Mouse (Mus musculus): ENCODE data around the gene Hsd3b1. TPM values are rescaled to one million over a fixed set of nuclear protein-coding genes. Genes with fewer than 3 reads are reported as not detected.

The Hsd3b1 gene
- total and polyA plus RNA-seq, 3 experiments, result not detected

DNA sequence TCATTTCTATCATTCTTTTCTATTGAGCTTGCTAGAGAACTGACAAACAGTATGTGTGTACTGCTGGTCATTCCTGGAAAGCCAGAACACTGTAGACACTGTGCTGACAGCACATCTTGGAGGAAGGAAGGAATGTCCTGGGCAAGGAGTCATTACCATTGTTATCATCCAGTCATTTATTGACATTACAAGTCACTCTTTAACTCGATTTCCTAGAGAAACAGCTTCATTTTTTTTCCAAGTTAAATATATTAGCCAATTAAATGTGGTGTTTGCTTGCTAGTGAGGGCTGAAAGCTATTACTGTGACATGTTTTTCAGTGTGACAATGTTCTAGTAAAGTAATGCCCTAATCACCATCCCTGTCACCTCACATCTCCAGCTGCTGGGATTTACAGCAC, 5.9 kb downstream of the Hsd3b1 start:
- Histone ChIP-seq H3K4me1 (ENCODE audit: insufficient read depth, low read depth, low read length) (no peaks in the 10 kb centered on the region), H3K27me3 (ENCODE audit: insufficient read depth, low read length) (no peaks in the 10 kb centered on the region), H3K36me3 (replicated peaks) (no peaks in the 10 kb centered on the region), H3K9me3 (replicated peaks) (peaks cover 13% of the 10 kb centered on the region), H3K4me3 (ENCODE audit: low read depth, low read length) (no peak overlapping the region)
- no peak for ATAC-seq (ENCODE audit: extremely low read depth, insufficient number of reproducible peaks, low FRiP score, poor library complexity, severe bottlenecking)
- no peak for DNase-seq (ENCODE audit: low spot score)
- no peak for TF ChIP-seq GATA1 (IDR thresholded peaks at IDR 0.05; ENCODE audit: borderline replicate concordance, low read length)
- no peak for TF ChIP-seq GATA2 (IDR thresholded peaks at IDR 0.05; ENCODE audit: borderline replicate concordance, low read depth, low read length)
- no peak for TF ChIP-seq POLR2AphosphoS5 (IDR thresholded peaks at IDR 0.05; ENCODE audit: insufficient replicate concordance, low read depth, low read length)
- TF ChIP-seq TAL1 (conservative IDR thresholded peaks at IDR 0.05; ENCODE audit: low read depth, low read length), result no peak
- TF ChIP-seq CTCF (IDR thresholded peaks at IDR 0.05; ENCODE audit: low read depth, low read length), result no peak

GRCm38 (mm10) chr3:98853051-98853450, 6.5 kb downstream of the Hsd3b1 start:
- DNase-seq (ENCODE audit: low spot score) (no peak), ATAC-seq (ENCODE audit: extremely low read depth, insufficient number of reproducible peaks, low FRiP score, poor library complexity, severe bottlenecking) (no peak)
- Histone ChIP-seq H3K9me3 (replicated peaks) (peaks cover 13% of the 10 kb centered on the region), H3K4me1 (ENCODE audit: insufficient read depth, low read depth, low read length) (no peaks in the 10 kb centered on the region), H3K4me3 (ENCODE audit: low read depth, low read length) (no peak overlapping the region), H3K27me3 (ENCODE audit: insufficient read depth, low read length) (no peaks in the 10 kb centered on the region), H3K36me3 (replicated peaks) (no peaks in the 10 kb centered on the region)
- TF ChIP-seq POLR2AphosphoS5 (IDR thresholded peaks at IDR 0.05; ENCODE audit: insufficient replicate concordance, low read depth, low read length) (no peak), GATA1 (IDR thresholded peaks at IDR 0.05; ENCODE audit: borderline replicate concordance, low read length) (no peak), CTCF (IDR thresholded peaks at IDR 0.05; ENCODE audit: low read depth, low read length) (no peak), TAL1 (conservative IDR thresholded peaks at IDR 0.05; ENCODE audit: low read depth, low read length) (no peak), GATA2 (IDR thresholded peaks at IDR 0.05; ENCODE audit: borderline replicate concordance, low read depth, low read length) (no peak)

- Histone ChIP-seq H3K27me3 (ENCODE audit: insufficient read depth, low read length) (no peaks in the 10 kb centered on the region), H3K4me3 (ENCODE audit: low read depth, low read length) (no peak overlapping the region), H3K4me1 (ENCODE audit: insufficient read depth, low read depth, low read length) (no peaks in the 10 kb centered on the region), H3K36me3 (replicated peaks) (no peaks in the 10 kb centered on the region), H3K9me3 (replicated peaks) (peaks cover 13% of the 10 kb centered on the region)
- no peak for DNase-seq (ENCODE audit: low spot score)
- no peak for TF ChIP-seq POLR2AphosphoS5 (IDR thresholded peaks at IDR 0.05; ENCODE audit: insufficient replicate concordance, low read depth, low read length)
- TF ChIP-seq GATA2 (IDR thresholded peaks at IDR 0.05; ENCODE audit: borderline replicate concordance, low read depth, low read length), result no peak
- no peak for TF ChIP-seq GATA1 (IDR thresholded peaks at IDR 0.05; ENCODE audit: borderline replicate concordance, low read length)
- no peak for TF ChIP-seq CTCF (IDR thresholded peaks at IDR 0.05; ENCODE audit: low read depth, low read length)
- TF ChIP-seq TAL1 (conservative IDR thresholded peaks at IDR 0.05; ENCODE audit: low read depth, low read length), result no peak
- no peak for ATAC-seq (ENCODE audit: extremely low read depth, insufficient number of reproducible peaks, low FRiP score, poor library complexity, severe bottlenecking)
Measured at GRCm38 (mm10) chr3:98852631-98853030, 7.0 kb downstream of the Hsd3b1 start.

GRCm38 (mm10) chr3:98851853-98852252, 7.7 kb downstream of the Hsd3b1 start:
- no peaks in the 10 kb centered on the region for H3K36me3 ChIP-seq (replicated peaks)

GRCm38 (mm10) chr3:98850262-98850661, 9.3 kb downstream of the Hsd3b1 start:
- no peaks in the 10 kb centered on the region for H3K4me1 ChIP-seq (ENCODE audit: insufficient read depth, low read depth, low read length)
- H3K4me3 ChIP-seq (ENCODE audit: low read depth, low read length), result no peak overlapping the region
- no peak for TF ChIP-seq CTCF (IDR thresholded peaks at IDR 0.05; ENCODE audit: low read depth, low read length)
- no peak for TF ChIP-seq TAL1 (conservative IDR thresholded peaks at IDR 0.05; ENCODE audit: low read depth, low read length)
- no peak for TF ChIP-seq GATA2 (IDR thresholded peaks at IDR 0.05; ENCODE audit: borderline replicate concordance, low read depth, low read length)
- no peak for TF ChIP-seq POLR2AphosphoS5 (IDR thresholded peaks at IDR 0.05; ENCODE audit: insufficient replicate concordance, low read depth, low read length)
- no peak for TF ChIP-seq GATA1 (IDR thresholded peaks at IDR 0.05; ENCODE audit: borderline replicate concordance, low read length)
- peaks cover 11% of the 10 kb centered on the region for H3K9me3 ChIP-seq (replicated peaks)
- DNase-seq (ENCODE audit: low spot score), result no peak
- no peak for ATAC-seq (ENCODE audit: extremely low read depth, insufficient number of reproducible peaks, low FRiP score, poor library complexity, severe bottlenecking)
- H3K27me3 ChIP-seq (ENCODE audit: insufficient read depth, low read length), result no peaks in the 10 kb centered on the region
- no peaks in the 10 kb centered on the region for H3K36me3 ChIP-seq (replicated peaks)

More at GRCm38 (mm10) chr3:98851853-98852252, 7.7 kb downstream of the Hsd3b1 start:
- TF ChIP-seq TAL1 (conservative IDR thresholded peaks at IDR 0.05; ENCODE audit: low read depth, low read length), result no peak
- TF ChIP-seq POLR2AphosphoS5 (IDR thresholded peaks at IDR 0.05; ENCODE audit: insufficient replicate concordance, low read depth, low read length), result no peak
- no peak for TF ChIP-seq CTCF (IDR thresholded peaks at IDR 0.05; ENCODE audit: low read depth, low read length)
- no peak for TF ChIP-seq GATA1 (IDR thresholded peaks at IDR 0.05; ENCODE audit: borderline replicate concordance, low read length)
- TF ChIP-seq GATA2 (IDR thresholded peaks at IDR 0.05; ENCODE audit: borderline replicate concordance, low read depth, low read length), result no peak
- no peak overlapping the region for H3K4me3 ChIP-seq (ENCODE audit: low read depth, low read length)
- ATAC-seq (ENCODE audit: extremely low read depth, insufficient number of reproducible peaks, low FRiP score, poor library complexity, severe bottlenecking), result no peak
- H3K27me3 ChIP-seq (ENCODE audit: insufficient read depth, low read length), result no peaks in the 10 kb centered on the region
- H3K4me1 ChIP-seq (ENCODE audit: insufficient read depth, low read depth, low read length), result no peaks in the 10 kb centered on the region
- peaks cover 13% of the 10 kb centered on the region for H3K9me3 ChIP-seq (replicated peaks)
- DNase-seq (ENCODE audit: low spot score), result no peak

GRCm38 (mm10) chr3:98848898-98849297, 10.7 kb downstream of the Hsd3b1 start:
- Histone ChIP-seq H3K36me3 (replicated peaks) (no peaks in the 10 kb centered on the region), H3K4me1 (ENCODE audit: insufficient read depth, low read depth, low read length) (no peaks in the 10 kb centered on the region), H3K27me3 (ENCODE audit: insufficient read depth, low read length) (no peaks in the 10 kb centered on the region), H3K4me3 (ENCODE audit: low read depth, low read length) (no peak overlapping the region), H3K9me3 (replicated peaks) (peaks cover 9% of the 10 kb centered on the region)
- ATAC-seq (ENCODE audit: extremely low read depth, insufficient number of reproducible peaks, low FRiP score, poor library complexity, severe bottlenecking), result no peak
- no peak for TF ChIP-seq TAL1 (conservative IDR thresholded peaks at IDR 0.05; ENCODE audit: low read depth, low read length)
- TF ChIP-seq POLR2AphosphoS5 (IDR thresholded peaks at IDR 0.05; ENCODE audit: insufficient replicate concordance, low read depth, low read length), result no peak
- no peak for TF ChIP-seq CTCF (IDR thresholded peaks at IDR 0.05; ENCODE audit: low read depth, low read length)
- no peak for TF ChIP-seq GATA1 (IDR thresholded peaks at IDR 0.05; ENCODE audit: borderline replicate concordance, low read length)
- no peak for TF ChIP-seq GATA2 (IDR thresholded peaks at IDR 0.05; ENCODE audit: borderline replicate concordance, low read depth, low read length)
- DNase-seq (ENCODE audit: low spot score), result no peak
